Mouse (Mus musculus) lung, postnatal 4 days (tissue): ENCODE measurements around the gene Lmx1a.

Experiments
- DNase-seq, 2 experiments: peaks; one replicate each; pipeline ENCODE4 v3.0.0; 2021

Gene Lmx1a

DNA sequence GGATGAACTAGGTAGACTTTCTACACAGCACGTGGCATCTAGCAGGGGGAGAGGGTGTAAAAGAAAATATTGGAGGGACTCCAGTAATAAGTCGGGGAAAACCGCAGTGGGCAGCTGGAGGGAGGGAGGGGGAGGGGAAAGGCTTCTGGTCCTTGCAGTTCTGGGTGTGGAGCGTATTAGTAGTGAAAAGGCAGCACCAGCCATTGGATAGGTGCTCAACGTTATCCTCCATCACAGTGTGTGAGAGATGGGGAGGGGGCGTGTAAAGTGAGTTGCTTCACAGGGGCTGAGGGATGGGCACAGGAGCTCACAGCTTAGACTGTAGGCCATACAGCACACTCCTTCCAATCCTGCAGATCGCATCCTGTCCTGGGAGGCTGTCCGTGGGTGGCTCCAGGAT is 100.4 kb downstream of the Lmx1a start:
- no peak for DNase-seq

DNA sequence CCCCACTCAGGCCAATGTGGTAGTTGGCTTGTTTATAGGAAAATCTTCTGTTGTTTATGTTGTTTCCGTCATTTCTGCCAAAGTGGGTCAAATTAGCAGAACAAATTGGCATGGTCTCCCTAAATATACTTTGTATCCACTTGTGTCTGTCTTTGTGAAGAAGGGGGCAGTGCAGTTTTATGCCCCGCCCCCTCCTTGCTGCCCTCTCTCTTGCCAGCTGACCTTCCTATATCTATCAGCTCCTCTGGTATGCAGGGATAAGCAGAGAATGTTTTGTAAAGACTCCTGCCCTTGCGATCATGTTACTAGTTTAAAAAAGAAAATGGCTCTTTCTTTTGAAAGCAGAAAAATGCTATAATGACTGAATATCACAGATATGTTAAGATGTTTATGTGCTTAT is 101.7 kb downstream of the Lmx1a start:
- peak in 1 of 2 experiments; percentile 38 for DNase-seq

GRCm38 (mm10) chr1:167791221-167791620 is 102.2 kb downstream of the Lmx1a start:
- DNase-seq, result no peak

DNA sequence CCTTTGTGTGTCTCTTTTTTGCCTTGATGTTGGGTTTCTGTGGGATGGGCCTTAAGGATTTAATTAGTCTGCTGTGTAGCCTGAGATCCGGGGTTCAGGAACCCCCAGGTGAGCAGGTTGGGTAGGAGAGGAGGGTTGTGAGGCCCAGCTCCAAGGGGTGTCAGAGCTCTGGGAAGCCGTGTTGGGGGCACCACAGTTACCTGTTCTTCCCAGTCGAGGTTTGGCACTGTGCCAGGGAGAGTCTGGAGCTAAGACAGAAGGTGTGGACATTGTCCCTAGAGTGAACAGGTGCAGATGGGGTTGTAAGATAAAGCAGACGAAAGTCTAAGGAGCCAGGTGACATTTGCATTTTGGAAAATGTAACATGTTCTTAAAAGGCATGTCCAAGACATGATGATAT is 112.9 kb downstream of the Lmx1a start:
- no peak for DNase-seq

GRCm38 (mm10) chr1:167802510-167803271 is 113.7 kb downstream of the Lmx1a start:
- peak in 1 of 2 experiments; percentile 9 for DNase-seq

DNA sequence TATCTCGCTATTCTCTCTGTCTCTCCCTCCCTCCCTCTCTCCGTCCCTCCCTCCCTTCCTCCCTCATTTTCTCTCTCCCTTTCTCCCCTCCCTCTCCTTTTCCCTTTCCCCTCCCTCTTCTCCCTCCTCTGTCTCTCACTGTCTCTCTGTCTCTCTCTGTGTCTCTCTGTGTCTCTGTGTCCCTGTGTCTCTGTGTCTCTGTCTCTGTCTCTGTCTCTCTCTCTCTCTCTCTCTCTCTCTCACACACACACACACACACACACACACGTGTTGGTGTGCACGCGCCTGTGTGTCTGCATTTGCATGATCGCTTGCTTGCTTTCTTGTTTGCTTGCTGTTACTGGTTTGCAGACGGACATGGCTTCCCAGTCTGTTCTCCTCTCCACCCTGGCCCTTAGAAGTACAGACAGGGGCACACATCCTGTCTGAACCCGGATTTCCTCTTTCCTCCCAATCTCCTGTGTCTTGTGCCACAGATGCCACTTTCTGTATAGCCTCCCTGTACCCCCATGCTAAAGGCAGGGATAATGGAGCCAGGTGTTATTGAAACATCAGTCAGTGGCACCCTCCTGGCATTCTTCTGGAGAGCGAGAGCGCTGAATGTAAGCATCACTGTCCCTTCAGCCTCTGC is 114.4 kb downstream of the Lmx1a start:
- no peak for DNase-seq

- DNase-seq, result no peak
Measured at GRCm38 (mm10) chr1:167804836-167805235, 115.8 kb downstream of the Lmx1a start.

- DNase-seq, result no peak
Measured at GRCm38 (mm10) chr1:167811141-167811540, 122.1 kb downstream of the Lmx1a start.

DNA sequence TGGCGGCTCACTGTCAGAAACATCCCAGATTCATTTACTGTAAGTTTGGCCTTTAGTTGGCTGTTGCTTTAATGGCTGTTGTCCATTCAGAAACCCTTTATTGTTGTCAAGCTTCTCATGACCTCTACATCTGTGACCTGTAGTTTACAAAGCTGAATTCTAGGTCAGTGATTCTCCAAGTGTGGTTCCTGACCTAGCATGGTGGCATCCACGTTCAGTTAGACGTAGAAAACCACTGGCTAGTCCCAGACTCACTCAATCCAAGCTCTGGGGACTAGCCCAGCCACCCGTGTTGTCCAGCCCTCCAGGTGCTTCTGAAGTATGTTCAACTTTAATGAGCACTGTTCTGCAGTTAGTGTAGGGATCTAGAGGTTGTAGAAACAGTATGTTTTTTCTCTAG is 126.1 kb downstream of the Lmx1a start:
- no peak for DNase-seq

DNA sequence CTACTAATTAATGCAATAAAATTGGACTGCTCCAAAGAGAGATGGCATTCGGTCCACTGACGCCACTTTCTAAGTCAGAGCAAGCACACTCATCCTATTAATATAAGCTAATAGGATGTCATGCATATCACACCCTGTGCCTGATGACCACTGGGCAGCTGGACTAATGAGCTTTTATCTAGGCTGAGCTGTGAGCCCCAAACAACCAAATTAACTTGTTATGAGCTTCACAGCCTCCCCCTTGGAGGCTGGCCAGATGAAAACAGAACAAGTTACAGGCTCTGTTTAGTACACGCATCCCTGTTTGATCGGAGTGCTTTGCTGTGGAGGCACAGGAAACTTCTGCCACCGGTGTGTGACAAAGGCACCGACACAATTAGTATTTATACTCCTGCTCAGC is 128.0 kb downstream of the Lmx1a start:
- no peak for DNase-seq

DNA sequence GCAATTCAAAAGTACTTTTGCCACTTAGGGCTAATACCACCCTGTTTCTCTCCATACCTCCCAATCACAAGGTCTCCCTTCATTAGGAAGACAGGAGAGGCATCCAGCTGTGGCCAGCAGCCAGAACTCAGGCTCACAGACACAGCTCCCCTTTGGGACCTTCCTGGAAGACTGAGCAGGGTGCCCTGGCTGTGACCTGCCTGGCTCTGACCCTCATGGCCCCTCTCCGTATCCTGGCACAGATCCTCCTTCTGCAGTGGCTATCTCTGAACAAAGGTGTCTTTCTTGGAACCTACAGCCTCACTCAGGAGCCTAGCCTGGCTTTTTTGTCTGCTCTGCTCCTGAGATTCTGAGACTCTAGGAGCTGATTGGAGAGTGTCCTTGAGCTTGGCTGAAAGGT is 128.6 kb downstream of the Lmx1a start:
- no peak for DNase-seq

GRCm38 (mm10) chr1:167820031-167820430 is 131.0 kb downstream of the Lmx1a start:
- no peak for DNase-seq

GRCm38 (mm10) chr1:167821125-167821524 is 132.1 kb downstream of the Lmx1a start:
- no peak for DNase-seq

GRCm38 (mm10) chr1:167830291-167830690 is 141.3 kb downstream of the Lmx1a start:
- no peak for DNase-seq

- DNase-seq, result no peak
Measured at GRCm38 (mm10) chr1:167831601-167832000, 142.6 kb downstream of the Lmx1a start.

GRCm38 (mm10) chr1:167854801-167855200 is 165.8 kb downstream of the Lmx1a start:
- no peak for DNase-seq

DNA sequence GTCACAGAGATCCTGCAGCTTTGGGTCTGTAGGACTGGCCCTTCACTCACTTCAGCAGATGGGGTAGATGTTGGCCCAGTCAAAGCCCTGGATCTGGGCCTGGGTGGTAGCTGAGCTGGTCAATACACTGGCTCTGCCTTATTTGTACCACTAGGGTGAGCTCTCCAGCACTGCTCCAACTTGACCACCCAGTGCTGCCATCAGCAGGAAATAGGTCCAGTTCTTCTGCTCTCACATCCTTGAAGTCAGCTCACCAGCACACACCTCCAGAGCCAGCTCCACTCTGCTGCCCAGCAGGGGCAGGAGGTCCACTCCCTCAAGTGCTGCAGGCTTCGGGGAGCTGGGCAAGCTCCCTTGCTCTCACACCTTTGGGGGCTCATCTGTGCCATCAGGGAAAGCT is 183.0 kb downstream of the Lmx1a start:
- DNase-seq, result no peak

DNA sequence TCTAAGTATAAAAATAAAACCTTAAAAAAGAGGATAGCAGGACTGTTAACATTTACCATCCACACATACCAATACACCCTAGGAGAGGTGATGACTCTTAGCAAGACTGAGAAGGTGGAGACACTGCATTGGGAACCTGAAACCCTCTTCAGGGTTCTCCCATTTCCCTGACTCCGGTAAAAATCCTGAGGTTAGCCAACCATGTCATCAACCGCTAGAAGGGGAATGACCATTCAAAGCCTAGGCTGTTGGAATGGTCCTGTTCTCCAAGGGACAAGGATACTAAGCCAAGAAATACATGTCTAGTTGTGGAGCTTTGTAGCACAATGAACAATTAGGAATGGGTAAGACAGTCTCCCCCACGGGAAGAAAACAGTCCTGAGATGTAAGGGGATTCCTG is 185.1 kb downstream of the Lmx1a start:
- DNase-seq, result no peak

- DNase-seq, result no peak
Measured at GRCm38 (mm10) chr1:167877931-167878330, 188.9 kb downstream of the Lmx1a start.

DNA sequence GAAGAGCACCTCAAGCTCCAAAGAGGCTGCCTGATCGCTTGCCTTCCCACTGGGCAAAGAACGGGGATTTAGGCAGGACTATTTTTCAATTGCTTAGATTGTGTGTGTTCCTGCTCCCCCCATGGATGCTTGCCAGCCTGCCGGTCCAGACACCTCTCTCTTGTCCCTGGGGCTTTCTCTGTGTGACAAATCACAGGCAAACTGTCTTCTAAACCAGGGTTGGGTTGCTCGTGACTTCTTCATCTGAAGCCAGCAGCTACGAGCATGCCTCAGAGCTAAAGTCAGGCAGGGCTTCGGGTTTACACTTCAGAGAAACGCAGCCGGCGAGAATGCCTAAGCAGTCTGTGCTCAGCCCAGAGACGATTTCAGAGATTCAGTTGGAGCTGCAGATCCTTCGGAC is 189.3 kb downstream of the Lmx1a start:
- DNase-seq, result no peak

GRCm38 (mm10) chr1:167885776-167886175 is 196.7 kb downstream of the Lmx1a start:
- no peak for DNase-seq

GRCm38 (mm10) chr1:167888120-167888519 is 199.1 kb downstream of the Lmx1a start:
- DNase-seq, result no peak

GRCm38 (mm10) chr1:167888816-167889215 is 199.8 kb downstream of the Lmx1a start:
- no peak for DNase-seq

DNA sequence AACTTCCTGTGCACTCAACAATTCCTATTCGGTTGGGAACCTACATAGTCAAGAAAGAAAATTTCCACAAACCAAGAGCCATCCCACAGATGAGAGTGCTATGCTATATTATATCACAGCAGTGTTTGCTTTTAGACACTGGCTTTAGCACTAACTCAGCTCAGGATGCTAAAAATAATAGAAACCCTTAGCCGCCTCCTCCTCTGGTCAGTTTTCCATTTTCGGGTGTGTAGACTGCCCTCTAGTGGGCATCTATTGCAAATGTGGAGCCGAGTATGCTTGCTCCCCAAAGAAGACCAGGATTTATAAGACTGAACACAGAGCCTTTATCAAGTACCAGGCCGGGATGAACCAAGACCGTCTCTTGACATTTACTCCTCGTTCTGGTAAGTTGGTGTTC is 207.2 kb downstream of the Lmx1a start:
- DNase-seq, result peak in 1 of 2 experiments; percentile 28
